Mouse (Mus musculus): ENCODE results near the gene Rps27. TPM values are rescaled to one million over a fixed set of nuclear protein-coding genes. Genes with fewer than 3 reads are reported as not detected.
"Not testable (repeated sequence)": the region's sequence is repeated elsewhere in the genome, so short reads cannot be mapped to it uniquely, and the experiment has no call there.

Gene Rps27
- total RNA-seq (2021) = 1,000 to 10,000 TPM; 1,313 to 1,450 TPM

DNA sequence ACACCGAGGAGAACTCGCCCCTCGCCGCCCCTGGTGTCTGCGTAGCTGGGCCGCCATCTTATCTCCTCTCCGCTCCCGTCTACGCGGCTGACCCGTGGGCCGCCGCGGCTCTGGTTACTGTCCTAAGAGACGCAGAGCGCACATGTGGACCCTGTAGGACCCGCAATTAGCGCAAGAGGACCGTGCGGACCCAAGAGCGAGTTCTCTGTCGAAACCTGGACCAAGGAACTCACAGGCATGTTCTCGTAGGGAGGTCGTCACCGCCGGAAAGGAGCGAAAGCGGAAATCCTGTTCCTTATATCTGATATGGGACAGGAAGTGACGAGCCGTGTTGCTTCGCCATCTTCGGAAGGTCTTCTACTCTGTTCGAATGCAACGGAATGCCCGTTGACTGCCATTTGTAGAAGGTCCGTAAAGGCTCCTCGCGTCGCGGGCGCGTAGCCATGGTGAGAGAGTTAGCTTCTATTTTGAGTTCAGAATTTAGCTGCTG is at the start of gene Rps27, which contains the start of gene Rab13:
Gene Rps27, minus strand, starts transcription at position 275 of the 490 bp plus-strand sequence.
Gene Rab13, plus strand, starts transcription at position 319 of the 490 bp plus-strand sequence.
- peak; percentile 88 for DNase-seq

DNA sequence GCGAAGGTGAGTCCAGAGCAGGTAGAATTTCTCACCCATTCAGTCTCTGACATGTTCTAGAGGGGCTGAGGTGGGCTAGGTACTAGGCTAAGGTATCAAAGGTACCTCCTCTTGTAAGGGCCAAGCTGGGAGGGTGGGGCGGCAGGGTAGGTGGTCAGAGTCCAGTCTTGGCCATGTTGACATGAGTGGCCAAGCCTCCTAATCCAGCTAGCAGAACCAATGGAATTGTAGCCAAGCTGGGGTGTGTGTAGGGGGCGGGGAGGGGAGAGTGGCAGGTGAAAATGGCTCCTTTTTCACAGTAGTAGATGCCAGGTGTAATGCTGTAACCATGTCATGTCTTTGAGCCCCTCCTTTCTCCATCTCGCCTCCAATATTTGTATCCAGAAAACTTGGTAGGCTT is 45.1 kb upstream of the Rps27 start:
- DNase-seq = no peak

DNA sequence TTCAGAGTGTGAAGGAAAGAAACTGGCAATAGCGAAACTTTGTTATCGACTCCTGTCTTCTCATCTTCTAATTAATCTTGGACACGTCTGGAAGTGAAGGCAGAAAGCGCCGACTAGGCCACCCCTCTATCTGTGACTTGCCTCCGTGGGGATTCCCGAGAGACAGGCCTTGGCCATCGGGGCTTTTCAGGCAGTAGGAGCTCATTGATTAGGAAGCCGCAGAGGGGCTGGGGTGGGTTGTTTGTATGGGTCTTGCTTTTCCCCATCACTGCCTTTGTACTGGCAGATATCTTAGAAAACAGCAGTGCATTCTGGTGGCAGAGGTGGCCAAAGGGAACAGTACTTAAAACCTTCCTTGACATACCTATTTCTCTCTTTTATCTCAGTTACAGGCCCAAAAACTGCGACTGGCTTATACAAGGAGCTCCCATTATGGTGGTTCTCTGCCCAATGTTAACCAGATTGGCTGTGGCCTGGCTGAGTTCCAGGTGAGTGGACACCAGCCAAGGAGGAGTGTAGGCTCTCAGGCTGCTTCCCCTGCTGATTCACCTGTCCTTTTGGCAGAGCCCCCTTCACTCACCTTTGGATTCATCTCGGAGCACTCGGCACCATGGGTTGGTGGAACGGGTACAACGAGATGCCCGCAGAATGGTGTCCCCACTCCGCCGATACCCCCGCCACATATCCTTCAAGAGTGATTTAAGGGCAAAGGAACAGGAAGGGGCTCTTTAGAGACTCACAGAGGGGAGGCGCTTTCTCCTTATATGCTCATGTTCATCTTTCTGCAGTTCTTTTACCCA is 43.5 kb upstream of the Rps27 start:
- no peak for DNase-seq

DNA sequence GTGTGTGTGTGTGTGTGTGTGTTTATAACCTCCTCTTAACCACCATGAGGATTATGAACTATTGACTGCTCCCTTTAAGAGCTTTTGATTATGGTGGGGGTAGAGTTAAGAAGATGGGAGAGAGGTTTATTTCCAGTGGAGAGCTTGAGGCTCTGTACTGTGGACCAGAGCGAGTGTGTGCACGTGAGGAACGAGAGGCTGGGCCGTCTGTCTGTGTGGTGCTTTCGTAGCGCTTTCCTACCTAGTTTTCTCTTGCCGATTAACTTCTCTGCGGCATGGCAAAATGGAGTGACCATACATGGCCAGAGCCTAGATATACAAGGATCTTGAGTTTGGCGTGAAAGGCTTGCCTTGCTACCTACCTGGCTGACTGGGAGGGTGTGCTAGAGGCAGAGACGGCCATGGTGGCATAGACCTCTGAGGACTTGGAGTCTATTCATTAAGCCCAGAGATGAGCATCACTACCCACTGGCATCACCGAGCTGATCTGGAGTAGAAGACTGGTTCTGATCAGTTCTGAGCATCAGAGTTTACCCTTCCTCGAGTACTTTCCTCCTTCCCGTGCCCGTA is 42.4 kb upstream of the Rps27 start:
- DNase-seq = no peak

DNA sequence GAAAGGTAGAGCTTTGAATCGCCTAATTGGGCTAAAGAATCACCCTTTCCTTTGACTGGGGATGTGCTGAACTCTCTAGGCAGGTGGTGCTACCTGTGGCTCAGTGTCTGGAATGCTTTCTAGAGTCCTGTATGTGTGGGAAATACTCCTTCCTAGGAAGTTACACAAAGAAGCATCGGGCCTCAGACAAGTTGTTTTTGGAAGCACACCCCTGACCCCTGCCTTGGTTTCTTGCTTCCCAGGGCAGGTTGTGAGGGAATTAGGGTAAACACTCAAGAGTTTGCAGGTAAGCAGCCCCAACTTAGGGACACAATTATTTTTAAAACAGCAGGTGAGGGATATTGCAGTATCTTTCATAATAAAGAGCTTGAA is 41.7 kb upstream of the Rps27 start:
- DNase-seq = no peak

DNA sequence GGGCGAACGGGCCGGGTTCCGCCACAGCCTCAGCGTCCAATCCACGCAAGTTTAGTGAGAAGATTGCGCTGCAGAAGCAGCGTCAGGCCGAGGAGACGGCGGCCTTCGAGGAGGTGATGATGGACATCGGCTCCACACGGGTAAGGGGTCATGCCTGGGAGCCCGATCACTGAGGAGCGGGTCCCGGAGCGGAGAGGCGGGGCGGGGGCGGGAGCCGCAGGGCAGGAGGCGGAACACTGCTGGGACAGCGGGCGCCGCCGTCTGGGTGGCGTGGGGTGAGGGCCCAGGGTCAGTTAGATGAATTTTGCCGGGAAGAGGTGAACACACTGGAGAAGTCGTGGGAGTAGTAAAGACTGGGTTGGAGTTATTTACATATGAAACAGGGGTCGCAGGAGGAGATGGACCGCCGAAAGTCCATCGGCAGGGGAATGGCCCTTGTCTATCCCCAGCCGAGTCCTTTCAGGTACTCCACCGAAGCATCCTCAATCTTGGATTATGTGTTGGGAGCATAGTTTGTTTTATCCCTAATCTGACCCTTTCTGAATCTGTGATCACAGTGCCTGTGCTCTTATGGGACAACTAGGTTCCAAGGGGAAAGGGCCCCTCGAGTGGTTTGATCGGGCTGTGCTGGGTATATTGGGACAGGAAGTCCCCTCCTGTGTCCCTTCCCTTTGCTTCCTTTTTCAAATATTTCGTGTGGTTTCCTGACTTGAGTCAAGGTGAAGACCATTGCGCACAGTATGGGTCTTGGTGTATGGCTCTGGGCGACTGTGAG is 41.2 kb upstream of the Rps27 start:
- DNase-seq = no peak

DNA sequence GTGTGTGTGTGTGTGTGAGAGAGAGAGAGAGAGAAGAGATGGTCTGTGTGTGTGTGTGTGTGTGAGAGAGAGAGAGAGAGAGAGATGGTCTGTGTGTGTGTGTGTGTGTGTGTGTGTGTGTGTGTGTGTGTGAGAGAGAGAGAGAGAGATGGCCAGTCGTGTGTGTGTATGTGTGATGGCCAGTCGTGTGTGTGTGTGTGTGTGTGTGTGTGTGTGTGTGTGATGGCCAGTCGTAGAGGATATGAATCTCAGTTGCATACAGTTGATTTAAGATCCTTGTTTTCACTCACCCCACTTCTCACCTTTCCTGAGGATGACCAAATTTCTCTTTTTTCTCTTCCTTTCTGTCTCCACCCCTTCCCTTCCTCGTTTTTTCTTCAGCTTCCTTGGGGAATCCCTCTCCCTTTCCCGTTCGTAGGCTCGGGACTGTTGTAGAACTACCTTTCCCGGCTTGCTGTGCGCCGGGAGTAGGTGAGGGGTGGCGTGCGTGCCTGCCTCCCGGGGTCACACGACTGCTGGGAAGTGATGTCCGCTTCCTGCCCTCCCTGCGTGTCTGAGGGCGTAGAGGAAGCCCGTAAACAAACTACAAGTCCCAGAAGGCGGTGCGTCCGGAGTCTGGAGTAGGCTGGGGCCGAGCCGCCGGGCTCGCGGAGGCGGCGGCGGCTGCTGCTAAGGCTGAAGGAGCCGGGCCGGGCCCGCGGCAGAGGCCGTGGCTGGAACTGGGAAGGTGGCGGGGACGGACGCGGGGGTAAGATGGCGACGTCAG is 40.4 kb upstream of the Rps27 start, which contains the start of gene Crtc2:
Gene Crtc2, plus strand, starts transcription at position 511 of the 766 bp plus-strand sequence.
- DNase-seq = peak; percentile 95

DNA sequence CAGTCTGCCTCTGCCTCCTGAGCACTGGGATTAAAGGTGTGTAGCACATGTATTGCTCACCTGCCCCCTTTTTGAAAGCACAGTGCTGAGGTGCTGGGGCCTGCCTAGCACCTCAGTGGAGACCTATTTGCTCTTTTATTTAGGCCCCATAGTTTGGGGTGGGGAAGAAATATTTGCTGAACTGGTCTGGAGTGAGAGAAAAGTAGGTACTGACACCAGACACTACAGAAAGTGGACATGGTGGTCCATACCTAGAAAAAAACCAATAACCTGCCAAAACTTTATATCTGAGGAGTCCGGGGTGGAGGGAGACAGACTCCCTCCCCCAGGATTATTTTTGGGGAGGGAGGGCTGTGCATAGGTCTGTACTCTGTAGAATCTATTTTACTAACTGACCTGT is 39.7 kb upstream of the Rps27 start:
- not testable (repeated sequence) for DNase-seq

DNA sequence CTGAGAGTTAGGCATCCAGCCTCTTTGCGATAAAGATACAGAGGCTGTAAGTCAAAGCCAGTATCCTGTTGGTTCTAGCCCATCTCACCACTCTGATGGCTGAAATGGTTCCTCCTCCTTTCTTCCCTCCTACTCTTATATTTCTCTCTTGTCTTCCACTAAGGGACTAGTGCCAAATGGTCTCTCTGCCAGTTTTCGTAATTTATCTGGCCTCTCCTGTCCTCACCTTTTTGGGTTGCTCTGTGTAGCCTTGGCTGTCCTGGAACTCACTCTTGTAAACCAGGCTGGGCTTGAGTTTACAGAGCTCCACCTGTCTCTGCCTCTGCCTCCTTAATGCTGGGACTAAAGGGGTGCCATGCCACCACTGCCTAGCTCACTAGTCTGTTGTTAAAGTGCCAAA is 39.2 kb upstream of the Rps27 start:
- not testable (repeated sequence) for DNase-seq

DNA sequence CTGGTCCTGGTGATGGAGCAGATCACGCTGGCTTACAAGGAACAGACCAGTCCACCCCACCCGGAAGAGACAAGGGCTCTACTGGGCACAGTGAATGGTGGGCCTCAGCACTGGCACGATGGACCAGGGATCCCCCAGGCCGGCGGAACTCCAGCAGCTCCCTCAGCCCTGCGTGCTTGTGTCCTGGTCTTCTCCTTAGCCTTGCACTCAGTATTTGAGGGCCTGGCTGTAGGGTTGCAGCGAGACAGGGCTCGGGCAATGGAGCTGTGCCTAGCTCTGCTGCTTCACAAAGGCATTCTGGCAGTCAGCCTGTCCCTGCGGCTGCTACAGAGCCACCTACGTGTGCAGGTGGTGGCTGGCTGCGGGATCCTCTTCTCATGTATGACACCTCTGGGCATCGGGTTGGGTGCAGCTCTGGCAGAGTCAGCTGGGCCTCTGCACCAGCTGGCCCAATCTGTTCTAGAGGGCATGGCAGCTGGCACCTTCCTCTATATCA is 38.3 kb upstream of the Rps27 start:
- not testable (repeated sequence) for DNase-seq

DNA sequence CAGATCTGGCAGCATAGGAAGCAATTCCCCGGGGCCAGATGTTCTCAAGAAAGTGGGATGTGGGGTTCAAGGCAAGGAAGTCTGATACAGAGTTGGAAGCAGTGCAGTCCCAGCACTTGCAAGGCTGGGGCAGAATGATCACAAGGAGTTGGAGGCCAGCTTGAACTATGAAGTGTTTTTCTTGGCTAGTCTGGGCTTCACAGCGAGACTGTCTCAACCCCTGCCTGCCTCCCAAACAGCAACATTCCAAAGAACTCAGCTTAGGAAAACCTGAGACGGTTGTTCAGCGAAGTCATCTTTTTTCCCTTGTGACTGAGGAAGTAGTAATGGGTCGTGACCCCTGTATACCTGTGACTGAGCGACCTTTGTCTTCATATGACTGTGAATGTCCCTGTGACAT is 37.3 kb upstream of the Rps27 start:
- DNase-seq = no peak

DNA sequence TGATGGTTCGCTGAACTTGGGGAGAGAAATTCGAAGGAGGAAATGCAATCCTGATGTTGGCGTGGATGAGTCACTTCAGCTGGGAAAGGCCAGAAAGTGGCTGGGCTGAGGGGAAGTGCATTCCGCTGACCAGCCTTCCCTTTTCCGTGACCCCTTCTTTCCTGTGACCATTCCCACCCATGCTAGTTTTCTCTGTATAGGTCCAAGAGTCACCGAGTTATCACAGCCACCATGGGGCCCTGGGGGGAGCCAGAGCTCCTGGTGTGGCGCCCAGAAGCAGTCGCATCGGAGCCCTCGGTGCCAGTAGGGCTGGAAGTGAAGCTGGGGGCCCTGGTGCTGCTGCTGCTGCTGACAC is 35.3 kb upstream of the Rps27 start:
- peak; percentile 52 for DNase-seq

DNA sequence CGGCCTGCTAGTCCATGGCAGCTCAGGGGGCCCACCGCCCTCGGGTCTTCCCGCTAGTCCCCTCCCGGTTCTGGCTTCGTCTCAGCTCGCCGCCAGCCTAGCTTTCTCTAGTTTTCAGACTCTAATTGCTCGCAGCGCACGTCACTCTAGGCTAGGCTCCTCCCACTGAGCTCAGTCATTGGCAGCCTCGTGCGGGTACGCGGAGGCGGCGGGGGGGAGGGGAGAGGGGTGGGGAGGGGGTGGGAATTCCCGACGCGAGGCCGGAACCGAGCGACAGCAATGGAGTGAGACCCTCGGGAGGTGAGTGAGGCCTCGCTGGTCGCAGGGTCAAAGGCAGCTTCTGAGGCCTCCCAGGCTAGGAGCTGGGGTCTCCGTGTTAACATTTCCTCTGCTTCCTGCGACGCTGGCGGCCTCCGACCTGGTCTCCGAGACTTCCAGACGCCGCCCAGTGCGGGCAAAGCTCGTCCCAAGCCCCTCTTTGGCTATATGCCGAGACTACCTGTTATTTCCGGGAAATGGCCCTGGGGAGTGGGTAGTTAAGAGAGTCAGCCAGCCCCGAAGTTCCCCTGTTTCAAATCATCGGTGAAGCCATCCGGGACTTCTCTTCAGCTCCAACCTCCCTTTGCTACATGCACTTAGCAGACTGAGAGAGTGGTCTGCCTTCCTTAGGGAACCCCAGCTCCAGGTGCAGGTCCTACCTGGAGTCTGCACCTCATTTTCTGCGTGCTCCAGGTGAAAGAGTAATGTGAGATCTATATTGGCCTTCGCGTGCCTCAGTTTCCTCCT is 34.7 kb upstream of the Rps27 start, which contains the start of gene Slc39a1:
Gene Slc39a1, plus strand, starts transcription at position 213 of the 786 bp plus-strand sequence.
- DNase-seq = peak; percentile 95

DNA sequence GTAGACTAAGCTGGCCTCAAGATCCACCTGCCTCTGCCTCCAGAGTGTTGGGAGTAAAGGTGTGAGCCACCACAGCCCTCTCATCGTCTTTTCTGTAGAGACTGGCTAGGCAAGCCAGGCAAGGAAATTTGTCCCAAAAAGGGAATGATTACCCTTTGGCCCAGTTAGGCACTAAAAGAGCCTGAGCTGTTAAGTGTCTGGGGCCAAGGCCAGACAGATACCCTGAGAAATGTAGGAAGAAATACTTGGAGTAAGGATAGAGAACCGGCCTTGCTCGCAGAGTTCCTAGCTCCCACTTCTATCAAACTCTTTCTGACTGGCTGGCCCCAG is 34.1 kb upstream of the Rps27 start:
- no peak for DNase-seq

DNA sequence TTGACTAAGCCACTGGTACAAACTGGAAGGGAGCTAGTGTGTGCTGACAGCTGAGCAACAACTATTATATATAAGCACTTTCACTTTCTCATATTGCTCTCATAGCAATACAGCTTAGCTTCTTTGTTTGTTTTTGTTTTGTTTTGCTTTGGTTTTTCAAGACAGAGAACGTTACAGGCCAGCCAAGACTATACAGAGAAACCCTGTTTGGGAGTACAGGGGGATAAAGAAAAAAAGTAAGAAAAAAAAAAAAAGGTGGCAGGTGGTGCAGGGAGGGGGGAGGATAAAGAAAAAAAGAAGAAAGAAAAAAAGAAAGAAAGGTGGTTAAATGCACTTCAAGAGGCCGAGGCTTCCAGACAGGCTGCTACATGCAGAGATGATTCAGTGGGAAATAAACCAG is 32.0 kb upstream of the Rps27 start:
- DNase-seq = no peak

DNA sequence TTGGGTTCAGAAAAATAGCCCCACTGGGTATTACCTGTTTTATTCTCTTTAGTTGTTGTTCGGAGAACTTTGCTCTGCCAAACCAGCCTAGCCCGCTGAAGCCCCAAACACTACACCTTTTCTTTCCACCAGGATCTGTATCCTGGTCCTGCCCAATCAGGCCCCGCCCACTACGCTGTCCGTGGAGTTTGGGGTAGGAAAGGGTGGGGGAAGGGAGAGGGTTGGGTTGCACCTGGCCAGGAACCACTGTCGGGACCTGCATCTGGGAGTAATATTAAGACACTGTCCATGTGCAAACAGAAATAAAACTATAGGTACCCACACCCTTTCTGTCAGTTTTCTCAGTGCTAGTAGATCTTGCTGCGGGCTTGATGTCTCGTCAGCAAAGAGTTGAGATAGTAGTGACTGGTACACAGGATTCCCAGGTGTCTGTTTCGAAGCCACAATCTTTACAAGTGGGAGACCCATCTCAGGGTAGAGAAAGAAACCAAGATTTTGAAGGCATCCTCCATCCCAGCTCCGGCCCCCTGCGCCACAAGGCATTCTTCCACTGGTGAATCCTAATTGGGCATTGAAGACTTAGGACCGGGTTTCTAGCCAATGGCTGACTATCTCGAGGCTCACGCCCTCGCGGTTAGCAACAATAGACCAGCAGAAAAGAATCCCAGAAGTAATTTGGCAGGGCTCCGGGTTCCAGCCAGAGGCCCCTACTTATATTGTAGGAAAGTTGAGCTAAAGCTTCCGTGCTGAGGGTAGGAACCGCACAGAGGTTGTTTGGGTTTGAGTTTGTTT is 29.7 kb upstream of the Rps27 start, which contains the start of gene Creb3l4:
Gene Creb3l4, minus strand, starts transcription at position 529 of the 792 bp plus-strand sequence.
- peak; percentile 68 for DNase-seq

DNA sequence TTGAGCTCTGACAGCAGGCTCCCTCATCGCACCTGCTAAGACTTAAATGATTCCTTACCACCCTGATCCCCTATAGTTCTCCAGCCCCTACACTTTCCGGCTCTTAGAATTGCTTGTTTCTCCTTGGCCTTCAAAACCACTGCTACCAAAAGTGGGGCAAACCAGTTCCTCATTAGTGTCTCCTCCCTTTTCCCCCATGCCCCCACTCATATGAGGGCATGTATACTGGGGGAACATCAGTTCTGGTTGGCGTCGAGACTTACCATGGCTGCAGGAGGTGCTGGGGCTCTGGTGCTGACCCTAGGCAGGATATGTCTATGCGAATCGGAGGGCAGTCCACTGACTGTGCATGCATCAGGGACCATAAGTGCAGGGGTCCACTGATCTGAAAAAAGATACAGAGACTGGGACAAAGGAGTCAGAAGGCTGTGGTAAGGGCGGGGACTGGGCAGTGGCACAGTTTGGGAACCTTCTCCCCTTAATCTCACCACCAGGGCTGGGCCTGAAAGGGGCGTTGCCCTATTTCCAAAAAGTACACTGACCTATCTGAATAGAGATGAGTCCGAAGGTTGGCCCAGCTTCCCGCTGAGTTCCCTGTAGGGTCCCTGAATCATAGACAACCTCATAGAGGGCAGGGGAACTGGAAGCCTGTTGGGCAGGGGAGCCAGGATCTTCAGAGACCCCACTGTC is 28.4 kb upstream of the Rps27 start:
- DNase-seq = no peak

DNA sequence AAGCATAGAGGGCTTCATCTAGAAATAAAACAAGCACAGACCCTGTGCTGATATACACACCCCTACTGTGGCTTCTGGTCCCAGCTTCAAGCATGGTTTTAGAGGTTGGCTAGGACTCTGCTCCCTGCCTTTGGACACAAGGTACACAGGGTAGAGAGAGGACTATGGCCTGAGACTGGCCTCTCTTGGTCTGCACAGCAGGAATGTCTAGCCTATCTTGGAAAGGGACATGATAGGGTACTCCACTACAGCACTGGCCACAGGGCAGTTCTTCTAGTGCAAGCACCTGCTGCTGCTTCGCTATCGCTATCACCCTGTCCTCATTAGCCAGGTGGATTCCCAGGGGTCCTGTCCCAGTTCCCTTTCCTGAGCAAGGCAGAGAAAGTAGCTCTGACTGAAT is 27.8 kb upstream of the Rps27 start:
- DNase-seq = no peak

DNA sequence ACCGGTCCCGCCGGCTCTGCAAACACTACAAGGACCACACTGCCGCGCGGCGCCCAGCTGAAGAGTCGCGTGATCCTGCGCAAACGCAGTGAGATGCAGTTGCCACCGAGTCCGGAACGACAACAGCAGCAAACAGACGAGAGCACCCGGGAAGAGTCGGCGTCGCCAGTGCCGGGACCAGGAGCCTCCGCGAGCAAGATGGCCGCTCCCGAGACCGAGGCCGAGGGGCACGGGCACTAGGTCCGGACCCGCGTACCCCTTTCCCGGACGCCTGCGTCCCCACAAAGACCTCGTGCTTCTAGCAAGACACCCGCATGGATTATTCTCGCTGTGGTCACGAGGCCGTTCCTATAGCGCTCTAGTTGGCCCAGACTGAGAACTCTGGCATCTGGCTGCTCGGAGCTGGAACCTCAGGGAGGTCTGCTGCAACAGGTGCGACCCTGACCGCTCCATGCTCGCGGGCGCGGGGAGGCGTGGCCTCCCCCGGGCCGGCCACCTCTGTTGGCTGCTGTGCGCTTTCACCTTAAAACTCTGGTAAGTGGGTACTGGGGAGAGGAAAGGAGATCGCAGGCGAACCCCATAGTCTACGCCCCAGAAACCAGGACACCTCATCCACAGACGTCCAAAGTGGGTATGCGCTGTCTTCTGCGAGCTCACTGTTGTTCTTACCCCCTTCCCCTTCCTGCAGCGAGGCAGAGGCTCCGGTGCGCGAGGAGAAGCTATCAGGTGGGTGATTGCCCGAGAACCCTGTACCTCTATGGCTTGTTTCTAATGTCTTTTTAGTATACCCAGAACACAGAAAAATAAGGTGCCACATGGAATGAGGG is 18.3 kb upstream of the Rps27 start, which contains the start of gene Jtb:
Gene Jtb, plus strand, starts transcription at position 91 of the 827 bp plus-strand sequence.
- peak; percentile 92 for DNase-seq
